Mouse (Mus musculus): Measurements from ENCODE around the gene Nr1d1. TPM values are rescaled to one million over a fixed set of nuclear protein-coding genes. Genes with fewer than 3 reads are reported as not detected.
"Not testable (repeated sequence)": the region's sequence is repeated elsewhere in the genome, so short reads cannot be mapped to it uniquely, and the experiment has no call there.

The Nr1d1 gene
- polyA plus RNA-seq, 1 experiment from 2014 or later = 2.3 TPM

GRCm38 (mm10) chr11:98741622-98742396 lies 33.3 kb downstream of the Nr1d1 start:
- H3K9me3 ChIP-seq (ENCODE audit: control insufficient read depth, low read length) = no peaks in the 10 kb centered on the region
- no peaks in the 10 kb centered on the region for H3K36me3 ChIP-seq (ENCODE audit: control insufficient read depth, insufficient read depth, low read length)
- peaks cover 51% of the 10 kb centered on the region for H3K4me1 ChIP-seq (ENCODE audit: control insufficient read depth, insufficient read depth, low read length)
- H3K9ac ChIP-seq (ENCODE audit: low read depth, low read length) = peak overlapping the region; percentile 99
- H3K27me3 ChIP-seq (replicated peaks; ENCODE audit: control insufficient read depth, insufficient read depth, low read length) = no peaks in the 10 kb centered on the region
- peak overlapping the region; percentile 99 for H3K27ac ChIP-seq (ENCODE audit: low read length)
- ATAC-seq = peak; percentile 62
- WGBS = under 1% methylated on average over 73 of the region's 86 CpGs
- H3K4me3 ChIP-seq (ENCODE audit: low read length) = peak overlapping the region; percentile 94
- H3K4me2 ChIP-seq (ENCODE audit: low read depth, low read length) = peak overlapping the region; percentile 85

DNA sequence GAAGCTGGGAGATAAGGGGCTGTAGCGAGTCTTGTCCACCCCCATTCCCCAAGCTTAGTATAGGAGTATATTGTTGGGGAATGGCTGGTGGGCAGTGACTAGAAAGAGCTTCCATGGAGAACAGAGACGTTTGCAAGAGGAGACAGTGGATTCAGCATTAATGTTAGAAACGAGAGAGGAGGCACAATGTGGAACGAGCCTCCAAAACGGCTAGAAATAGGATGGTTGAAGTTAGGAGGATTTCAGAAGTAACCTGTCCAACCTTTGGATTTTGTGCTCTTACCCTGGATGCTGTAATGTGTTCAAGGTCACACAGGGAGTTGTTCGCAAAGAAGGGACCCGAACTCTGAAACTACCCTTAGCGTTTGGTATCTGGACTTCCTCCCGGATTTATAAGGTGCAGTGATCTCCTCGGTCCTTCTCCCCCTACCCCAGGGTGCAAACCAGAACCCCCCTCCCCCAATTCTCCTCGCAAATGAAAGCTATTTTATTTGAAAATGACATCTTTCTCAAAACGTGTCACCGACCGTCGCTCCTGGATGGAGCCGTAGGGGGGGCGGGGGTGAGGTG lies 34.0 kb downstream of the Nr1d1 start:
- under 1% methylated on average over 17 of the region's 17 CpGs for WGBS
- no peaks in the 10 kb centered on the region for H3K27me3 ChIP-seq (replicated peaks; ENCODE audit: control insufficient read depth, insufficient read depth, low read length)
- H3K4me2 ChIP-seq (ENCODE audit: low read depth, low read length) = peak overlapping the region; percentile 85
- H3K9me3 ChIP-seq (ENCODE audit: control insufficient read depth, low read length) = no peaks in the 10 kb centered on the region
- peak overlapping the region; percentile 94 for H3K4me3 ChIP-seq (ENCODE audit: low read length)
- H3K4me1 ChIP-seq (ENCODE audit: control insufficient read depth, insufficient read depth, low read length) = peaks cover 44% of the 10 kb centered on the region
- no peaks in the 10 kb centered on the region for H3K36me3 ChIP-seq (ENCODE audit: control insufficient read depth, insufficient read depth, low read length)
- peak overlapping the region; percentile 99 for H3K27ac ChIP-seq (ENCODE audit: low read length)
- no peak for ATAC-seq
- H3K9ac ChIP-seq (ENCODE audit: low read depth, low read length) = peak overlapping the region; percentile 99

DNA sequence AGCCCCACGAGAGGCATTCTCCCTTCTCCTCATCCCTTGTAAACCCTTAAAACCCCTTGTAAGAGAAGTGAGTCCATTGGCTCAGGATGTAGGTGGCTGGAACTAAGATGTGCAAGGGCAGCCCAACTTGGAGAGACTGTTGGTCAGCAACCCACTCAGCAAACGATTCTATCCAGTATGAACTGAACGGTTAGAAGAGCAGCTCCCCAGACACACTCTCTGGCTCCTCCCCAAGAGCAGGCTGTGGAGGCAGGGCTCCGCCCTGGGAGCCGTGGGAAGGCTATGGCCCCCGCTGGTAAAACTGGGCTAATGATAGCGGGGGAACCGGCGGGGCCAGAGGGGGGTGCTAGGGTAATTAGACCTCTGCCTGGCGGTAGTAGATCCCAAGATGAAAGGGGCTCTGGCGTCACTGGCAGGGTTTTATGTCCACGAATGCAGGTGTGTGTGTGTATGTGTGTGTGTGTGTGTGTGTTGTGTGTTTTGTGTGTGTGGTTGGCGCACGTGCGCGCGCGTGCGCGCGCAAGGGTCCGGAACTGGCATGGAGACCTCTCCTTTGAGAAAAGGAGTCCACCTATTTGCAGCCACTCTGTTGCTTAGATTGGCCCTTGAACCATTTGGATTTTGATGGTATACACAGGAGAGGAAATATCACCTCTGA lies 34.6 kb downstream of the Nr1d1 start, which contains the start of gene Thra:
Thra (plus strand) TSS at position 246 of the 658 bp plus-strand sequence.
- no peaks in the 10 kb centered on the region for H3K27me3 ChIP-seq (replicated peaks; ENCODE audit: control insufficient read depth, insufficient read depth, low read length)
- H3K4me2 ChIP-seq (ENCODE audit: low read depth, low read length) = peak within 1 kb of the TSS; percentile 85
- peak within 1 kb of the TSS; percentile 94 for H3K4me3 ChIP-seq (ENCODE audit: low read length)
- no peaks in the 10 kb centered on the region for H3K36me3 ChIP-seq (ENCODE audit: control insufficient read depth, insufficient read depth, low read length)
- H3K4me1 ChIP-seq (ENCODE audit: control insufficient read depth, insufficient read depth, low read length) = peaks cover 38% of the 10 kb centered on the region
- H3K27ac ChIP-seq (ENCODE audit: low read length) = peak within 1 kb of the TSS; percentile 99
- no peaks in the 10 kb centered on the region for H3K9me3 ChIP-seq (ENCODE audit: control insufficient read depth, low read length)
- WGBS = under 1% methylated on average over 22 of the region's 22 CpGs
- peak within 1 kb of the TSS; percentile 99 for H3K9ac ChIP-seq (ENCODE audit: low read depth, low read length)
- ATAC-seq = peak; percentile 81

- ATAC-seq = peak; percentile 17
- Histone ChIP-seq H3K36me3 (ENCODE audit: control insufficient read depth, insufficient read depth, low read length) (no peaks in the 10 kb centered on the region), H3K9me3 (ENCODE audit: control insufficient read depth, low read length) (no peaks in the 10 kb centered on the region), H3K4me1 (ENCODE audit: control insufficient read depth, insufficient read depth, low read length) (peaks cover 33% of the 10 kb centered on the region), H3K27me3 (replicated peaks; ENCODE audit: control insufficient read depth, insufficient read depth, low read length) (no peaks in the 10 kb centered on the region), H3K27ac (ENCODE audit: low read length) (peak overlapping the region; percentile 99), H3K4me3 (ENCODE audit: low read length) (peak overlapping the region; percentile 94), H3K9ac (ENCODE audit: low read depth, low read length) (peak overlapping the region; percentile 99), H3K4me2 (ENCODE audit: low read depth, low read length) (peak overlapping the region; percentile 85)
- WGBS = 5% methylated on average over 8 of the region's 8 CpGs
Measured at GRCm38 (mm10) chr11:98740026-98740392, 35.1 kb downstream of the Nr1d1 start.

GRCm38 (mm10) chr11:98738925-98739324 lies 36.2 kb downstream of the Nr1d1 start:
- peaks cover 6% of the 10 kb centered on the region for H3K9me3 ChIP-seq (ENCODE audit: control insufficient read depth, low read length)
- 73% methylated on average over 7 of the region's 9 CpGs for WGBS
- no peak for ATAC-seq

DNA sequence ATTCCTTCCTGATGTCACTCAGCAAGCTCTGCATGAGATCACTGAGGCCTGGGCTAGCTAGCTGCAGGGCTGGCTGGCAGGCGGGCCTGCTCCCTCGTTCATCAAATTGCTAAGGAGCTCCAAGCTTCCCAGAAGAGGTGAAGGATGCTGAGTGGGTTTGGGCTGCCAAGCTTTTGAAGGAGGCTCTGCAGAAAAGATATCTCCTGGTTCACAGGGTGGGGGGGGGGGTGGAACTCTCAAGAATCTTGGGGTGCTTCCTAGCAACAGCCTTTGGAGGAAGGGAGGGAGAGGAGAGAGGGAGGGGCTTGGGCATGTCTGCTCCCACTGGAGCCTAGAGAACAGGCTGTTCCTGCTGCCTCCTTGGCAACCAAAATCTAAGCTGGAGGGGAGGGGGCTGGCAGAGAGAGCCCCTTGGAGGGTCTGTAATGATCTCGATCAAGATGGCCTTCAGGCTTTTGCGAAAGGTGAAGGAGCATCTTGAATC lies 36.7 kb downstream of the Nr1d1 start:
- no peak overlapping the region for H3K4me3 ChIP-seq (ENCODE audit: low read length)
- no peak overlapping the region for H3K27ac ChIP-seq (ENCODE audit: low read length)
- H3K4me2 ChIP-seq (ENCODE audit: low read depth, low read length) = no peak overlapping the region
- H3K36me3 ChIP-seq (ENCODE audit: control insufficient read depth, insufficient read depth, low read length) = no peaks in the 10 kb centered on the region
- ATAC-seq = no peak
- no peaks in the 10 kb centered on the region for H3K27me3 ChIP-seq (replicated peaks; ENCODE audit: control insufficient read depth, insufficient read depth, low read length)
- H3K4me1 ChIP-seq (ENCODE audit: control insufficient read depth, insufficient read depth, low read length) = peaks cover 17% of the 10 kb centered on the region
- peaks cover 6% of the 10 kb centered on the region for H3K9me3 ChIP-seq (ENCODE audit: control insufficient read depth, low read length)
- WGBS = 52% methylated on average over 4 of the region's 4 CpGs
- 0 out of 2 replicates have a peak overlapping the region, but pooled peaks have one; percentile 40 for H3K9ac ChIP-seq (ENCODE audit: low read depth, low read length)

More at GRCm38 (mm10) chr11:98738925-98739324, 36.2 kb downstream of the Nr1d1 start:
- Histone ChIP-seq H3K27ac (ENCODE audit: low read length) (no peak overlapping the region), H3K4me1 (ENCODE audit: control insufficient read depth, insufficient read depth, low read length) (peaks cover 22% of the 10 kb centered on the region), H3K36me3 (ENCODE audit: control insufficient read depth, insufficient read depth, low read length) (no peaks in the 10 kb centered on the region), H3K9ac (ENCODE audit: low read depth, low read length) (no peak overlapping the region), H3K27me3 (replicated peaks; ENCODE audit: control insufficient read depth, insufficient read depth, low read length) (no peaks in the 10 kb centered on the region), H3K4me2 (ENCODE audit: low read depth, low read length) (no peak overlapping the region), H3K4me3 (ENCODE audit: low read length) (no peak overlapping the region)

DNA sequence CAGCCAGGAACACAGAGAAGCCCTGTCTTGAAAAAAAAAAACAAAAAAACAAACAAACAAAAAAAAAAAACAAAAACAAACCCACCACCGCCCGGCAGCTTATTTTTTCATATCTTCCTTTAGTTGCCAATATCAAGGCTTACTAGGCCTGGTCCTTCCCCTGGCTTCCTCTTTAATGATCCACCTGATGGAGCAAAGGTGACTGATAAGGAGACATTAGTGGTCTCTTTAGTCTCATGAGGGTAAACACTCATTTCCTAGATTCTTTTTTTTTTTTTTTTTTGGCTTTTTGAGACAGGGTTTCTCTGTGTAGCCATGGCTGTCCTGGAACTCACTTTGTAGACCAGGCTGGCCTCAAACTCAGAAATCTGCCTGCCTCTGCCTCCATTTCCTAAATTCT lies 37.9 kb downstream of the Nr1d1 start:
- H3K27ac ChIP-seq (ENCODE audit: low read length); H3K36me3 ChIP-seq (ENCODE audit: control insufficient read depth, insufficient read depth, low read length); H3K4me3 ChIP-seq (ENCODE audit: low read length); H3K27me3 ChIP-seq (replicated peaks; ENCODE audit: control insufficient read depth, insufficient read depth, low read length); H3K9me3 ChIP-seq (ENCODE audit: control insufficient read depth, low read length); ATAC-seq; H3K4me1 ChIP-seq (ENCODE audit: control insufficient read depth, insufficient read depth, low read length); H3K4me2 ChIP-seq (ENCODE audit: low read depth, low read length); H3K9ac ChIP-seq (ENCODE audit: low read depth, low read length): not testable (repeated sequence)
- WGBS = 73% methylated on average over 2 of the region's 2 CpGs

- no peaks in the 10 kb centered on the region for H3K27me3 ChIP-seq (replicated peaks; ENCODE audit: control insufficient read depth, insufficient read depth, low read length)
- no peak for ATAC-seq
- no peak overlapping the region for H3K4me3 ChIP-seq (ENCODE audit: low read length)
- H3K36me3 ChIP-seq (ENCODE audit: control insufficient read depth, insufficient read depth, low read length) = no peaks in the 10 kb centered on the region
- no peak overlapping the region for H3K9ac ChIP-seq (ENCODE audit: low read depth, low read length)
- 96% methylated on average over 1 of the region's 1 CpGs for WGBS
- peaks cover 6% of the 10 kb centered on the region for H3K9me3 ChIP-seq (ENCODE audit: control insufficient read depth, low read length)
- H3K4me2 ChIP-seq (ENCODE audit: low read depth, low read length) = no peak overlapping the region
- H3K27ac ChIP-seq (ENCODE audit: low read length) = no peak overlapping the region
- H3K4me1 ChIP-seq (ENCODE audit: control insufficient read depth, insufficient read depth, low read length) = peaks cover 8% of the 10 kb centered on the region
Measured at GRCm38 (mm10) chr11:98736176-98736575, 39.0 kb downstream of the Nr1d1 start.

DNA sequence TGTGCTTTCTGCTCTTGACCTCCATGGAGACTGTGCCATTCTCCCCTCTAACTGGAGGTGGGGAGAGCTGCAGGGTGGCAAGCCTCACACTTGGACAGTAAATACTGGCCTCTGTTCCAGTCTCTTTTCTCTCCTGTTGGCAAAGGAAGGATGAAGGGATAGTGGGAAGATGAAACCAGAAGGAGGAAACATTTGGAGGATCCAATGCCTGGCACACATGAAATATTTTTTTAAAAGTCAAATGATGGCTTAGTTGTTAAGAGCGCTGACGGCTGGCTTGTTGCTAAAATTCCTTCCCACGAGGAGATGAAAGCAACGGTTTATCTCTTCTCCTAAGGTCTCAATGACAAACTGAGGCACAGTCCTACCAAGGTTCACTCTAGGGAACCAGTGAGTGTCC lies 40.0 kb downstream of the Nr1d1 start:
- Histone ChIP-seq H3K36me3 (ENCODE audit: control insufficient read depth, insufficient read depth, low read length) (no peaks in the 10 kb centered on the region), H3K4me3 (ENCODE audit: low read length) (no peak overlapping the region), H3K4me1 (ENCODE audit: control insufficient read depth, insufficient read depth, low read length) (peaks cover 6% of the 10 kb centered on the region), H3K4me2 (ENCODE audit: low read depth, low read length) (no peak overlapping the region), H3K9me3 (ENCODE audit: control insufficient read depth, low read length) (peaks cover 6% of the 10 kb centered on the region), H3K9ac (ENCODE audit: low read depth, low read length) (no peak overlapping the region), H3K27me3 (replicated peaks; ENCODE audit: control insufficient read depth, insufficient read depth, low read length) (no peaks in the 10 kb centered on the region), H3K27ac (ENCODE audit: low read length) (no peak overlapping the region)
- 88% methylated on average over 4 of the region's 4 CpGs for WGBS
- no peak for ATAC-seq

All from intestine, embryonic 16.5 days (tissue).